8 mouse cellular contexts compared by ENCODE assay signal in genomic region chr3:154885452-154885851, GRCm38 (mm10).
DNase-seq lines count a peak whose midpoint lies in the region; ATAC-seq lines count a peak whose summit lies in the region.

No protein-coding gene starts in this region.

- no peak overlapping the region for H3K27ac ChIP-seq in forebrain, embryonic 14.5 days (ENCODE audit: low read depth, low read length)
- H3K27ac ChIP-seq in forebrain, embryonic 16.5 days (ENCODE audit: low read length), result no peak overlapping the region
- H3K27ac ChIP-seq in hindbrain, embryonic 16.5 days (ENCODE audit: low read depth, low read length), result no peak overlapping the region

- no peak for ATAC-seq in forebrain, embryonic 14.5 days
- ATAC-seq in forebrain, embryonic 16.5 days, result no peak
- peak; percentile 67; the same call in 1 of the 2 replicates for ATAC-seq in hindbrain, embryonic 16.5 days

- H3K9ac ChIP-seq in forebrain, embryonic 14.5 days (ENCODE audit: low read length), result no peak overlapping the region
- no peak overlapping the region for H3K9ac ChIP-seq in forebrain, embryonic 16.5 days (replicated peaks; ENCODE audit: low read depth, low read length)
- H3K9ac ChIP-seq in hindbrain, embryonic 16.5 days (ENCODE audit: low read depth, low read length), result no peak overlapping the region

- H3K9me3 ChIP-seq in forebrain, embryonic 14.5 days (replicated peaks; ENCODE audit: control insufficient read depth, low read length), result no peaks in the 10 kb centered on the region
- H3K9me3 ChIP-seq in forebrain, embryonic 16.5 days (ENCODE audit: control insufficient read depth, low read length), result no peaks in the 10 kb centered on the region
- no peaks in the 10 kb centered on the region for H3K9me3 ChIP-seq in hindbrain, embryonic 16.5 days (ENCODE audit: control insufficient read depth, low read length)

- no peaks in the 10 kb centered on the region for H3K36me3 ChIP-seq in forebrain, embryonic 14.5 days (ENCODE audit: control insufficient read depth, insufficient read depth, low read length)
- H3K36me3 ChIP-seq in forebrain, embryonic 16.5 days (ENCODE audit: control insufficient read depth, insufficient read depth), result no peaks in the 10 kb centered on the region
- no peaks in the 10 kb centered on the region for H3K36me3 ChIP-seq in hindbrain, embryonic 16.5 days (ENCODE audit: control insufficient read depth, insufficient read depth, low read length)

- 34% methylated on average over 5 of the region's 5 CpGs for WGBS in forebrain, embryonic 14.5 days
- WGBS in forebrain, embryonic 16.5 days, result 33% methylated on average over 5 of the region's 5 CpGs
- WGBS in hindbrain, embryonic 16.5 days, result 27% methylated on average over 5 of the region's 5 CpGs

- H3K4me3 ChIP-seq in forebrain, embryonic 14.5 days (ENCODE audit: low read depth, low read length), result no peak overlapping the region
- no peak overlapping the region for H3K4me3 ChIP-seq in forebrain, embryonic 16.5 days (replicated peaks; ENCODE audit: low read length)
- H3K4me3 ChIP-seq in hindbrain, embryonic 16.5 days (ENCODE audit: low read length), result no peak overlapping the region

- no peak overlapping the region for H3K4me2 ChIP-seq in forebrain, embryonic 14.5 days (ENCODE audit: low read length)
- H3K4me2 ChIP-seq in forebrain, embryonic 16.5 days (ENCODE audit: low read length), result no peak overlapping the region
- H3K4me2 ChIP-seq in hindbrain, embryonic 16.5 days (ENCODE audit: low read length), result no peak overlapping the region

- 0 out of 2 replicates have a peak, but pooled peaks cover 3% of the 10 kb centered on the region for H3K4me1 ChIP-seq in forebrain, embryonic 14.5 days (ENCODE audit: control insufficient read depth, insufficient read depth, low read length)
- H3K4me1 ChIP-seq in forebrain, embryonic 16.5 days (replicated peaks; ENCODE audit: control insufficient read depth, insufficient read depth, low read length), result peaks cover 4% of the 10 kb centered on the region
- no peaks in the 10 kb centered on the region for H3K4me1 ChIP-seq in hindbrain, embryonic 16.5 days (ENCODE audit: control insufficient read depth, insufficient read depth, low read depth, low read length)

- DNase-seq in forebrain, embryonic 14.5 days (ENCODE audit: low spot score), result peak; percentile 33
- DNase-seq in lung, adult 18-20 months, result peak; percentile 10 to 43
- no peak for DNase-seq in lung, postnatal 4 days
- peak; percentile 51 to 68 for DNase-seq in right cerebral cortex, adult 2 months (ENCODE audit: low spot score in 2 of 2)
- DNase-seq in urinary bladder, postnatal 36 days (ENCODE audit: low spot score in 2 of 2), result no peak
- DNase-seq in T-cell, adult 2 months (ENCODE audit: low spot score), result no peak

- no peaks in the 10 kb centered on the region for H3K27me3 ChIP-seq in forebrain, embryonic 14.5 days (replicated peaks; ENCODE audit: control insufficient read depth, insufficient read depth, low read length)
- no peaks in the 10 kb centered on the region for H3K27me3 ChIP-seq in forebrain, embryonic 16.5 days (replicated peaks; ENCODE audit: control insufficient read depth, insufficient read depth, low read length)
- no peaks in the 10 kb centered on the region for H3K27me3 ChIP-seq in hindbrain, embryonic 16.5 days (replicated peaks; ENCODE audit: control insufficient read depth, insufficient read depth, low read length)

Comparison
In these comparisons a context has a peak if more than half of its experiments do, and no peak if none do; other contexts are left out.
1. DNase-seq: peak in forebrain, embryonic 14.5 days (single experiment), lung, adult 18-20 months (2 of 2) and right cerebral cortex, adult 2 months (2 of 2); none in lung, postnatal 4 days (0 of 2), urinary bladder, postnatal 36 days (0 of 2) and T-cell, adult 2 months (single experiment).